Mouse (Mus musculus): ENCODE results near the gene Comt. TPM values are rescaled to one million over a fixed set of nuclear protein-coding genes. Genes with fewer than 3 reads are reported as not detected.

Comt gene
- total and polyA plus RNA-seq, 3 experiments: 139 to 208 (median 150) TPM

DNA sequence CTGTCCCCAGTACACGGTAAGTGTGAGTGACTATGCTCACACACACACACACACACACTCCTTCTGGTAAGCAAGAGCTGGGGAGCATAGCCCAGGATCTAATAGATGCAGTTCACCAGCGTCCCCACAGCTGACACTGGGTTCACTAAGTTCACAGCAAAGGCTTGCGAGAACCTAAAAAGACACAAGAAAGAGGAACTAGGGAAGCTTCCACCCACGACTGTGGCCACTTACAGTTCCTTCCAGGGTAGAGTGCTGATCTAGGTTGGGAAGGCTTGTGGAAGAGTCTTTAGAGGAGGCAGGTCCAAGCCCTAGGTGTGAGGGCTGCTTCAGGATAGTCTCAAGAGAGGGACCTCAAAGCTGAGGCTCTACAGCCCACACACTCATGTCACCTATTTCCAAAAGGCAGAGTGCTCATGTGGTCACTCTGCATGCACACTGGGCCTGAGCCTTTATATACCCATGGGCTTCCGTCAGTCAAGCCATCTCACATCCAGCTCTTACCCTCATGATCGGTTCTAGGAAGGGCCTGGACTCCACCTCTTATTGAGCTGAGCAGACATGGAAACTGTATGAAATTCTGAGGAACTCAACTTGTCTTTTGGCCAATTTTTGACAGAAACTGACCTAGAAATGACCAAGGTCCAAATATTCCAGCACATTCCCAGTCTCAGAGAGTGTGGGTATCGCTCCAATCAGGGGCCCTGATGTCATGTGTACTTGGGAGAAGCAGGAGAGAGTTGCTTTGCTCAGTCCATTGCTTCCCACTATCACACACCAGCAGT lies 13.4 kb downstream of the Comt start:
- intact Hi-C loops (cut with DNase I): no loop called here
- no peak overlapping the region for H3K9ac ChIP-seq (ENCODE audit: low read depth, low read length)
- H3K4me3 ChIP-seq: no peak overlapping the region
- no peaks in the 10 kb centered on the region for H3K79me2 ChIP-seq (replicated peaks; ENCODE audit: control insufficient read depth, insufficient read depth, low read length)
- DNase-seq: peak in 1 of 2 experiments; percentile 42
- peaks cover 11% of the 10 kb centered on the region for H3K36me3 ChIP-seq (ENCODE audit: control insufficient read depth, insufficient read depth, low read length)
- 76% methylated on average over 7 of the region's 7 CpGs for WGBS
- peak overlapping the region; percentile 76 for H3K27ac ChIP-seq
- no peaks in the 10 kb centered on the region for H3K27me3 ChIP-seq (ENCODE audit: control insufficient read depth, insufficient read depth, low read length)
- H3K4me1 ChIP-seq (ENCODE audit: control insufficient read depth, insufficient read depth, low read length): peaks cover 23% of the 10 kb centered on the region
- TF ChIP-seq EP300 (IDR thresholded peaks at IDR 0.05; ENCODE audit: insufficient read depth, low read depth, low read length) (no peak), CTCF (IDR thresholded peaks at IDR 0.05) (no peak), POLR2A (IDR thresholded peaks at IDR 0.05; ENCODE audit: insufficient read depth, low read depth, low read length) (no peak)

DNA sequence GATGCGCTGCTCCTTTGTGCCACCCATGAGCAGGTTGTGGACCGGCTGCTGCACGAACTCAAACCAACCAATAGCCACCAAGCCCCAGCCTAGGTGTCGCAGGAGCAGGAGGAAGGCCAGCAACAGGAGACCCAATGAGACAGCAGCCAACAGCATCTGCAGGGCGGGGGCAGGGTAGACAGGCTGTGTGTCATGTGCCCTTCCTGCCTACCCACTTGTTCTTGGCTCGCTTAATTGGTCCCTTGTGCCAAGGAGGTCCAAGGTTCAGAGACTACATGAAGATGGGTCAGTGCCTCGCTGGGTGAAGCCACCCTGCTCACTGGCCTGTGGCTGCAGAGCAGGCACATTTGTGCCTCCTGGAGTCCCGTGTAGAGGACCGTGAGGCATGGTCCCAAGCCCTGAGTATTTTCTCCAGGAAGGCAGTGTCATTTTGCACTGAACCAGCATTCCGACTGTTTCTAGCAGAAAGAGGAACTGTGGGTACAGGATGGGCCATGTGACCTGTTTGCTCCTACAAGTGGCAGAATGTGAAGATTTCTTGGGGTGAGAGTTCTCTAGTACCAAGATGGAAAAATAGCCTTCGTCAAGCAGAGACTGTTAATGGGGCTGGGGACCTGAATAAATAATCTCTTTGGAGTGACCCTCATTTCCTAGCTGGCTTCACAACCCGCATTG lies 14.7 kb downstream of the Comt start:
- H3K4me3 ChIP-seq: no peak overlapping the region
- TF ChIP-seq CTCF (IDR thresholded peaks at IDR 0.05) (no peak), EP300 (IDR thresholded peaks at IDR 0.05; ENCODE audit: insufficient read depth, low read depth, low read length) (peak; percentile 97), POLR2A (IDR thresholded peaks at IDR 0.05; ENCODE audit: insufficient read depth, low read depth, low read length) (peak; percentile 52)
- H3K79me2 ChIP-seq (replicated peaks; ENCODE audit: control insufficient read depth, insufficient read depth, low read length): no peaks in the 10 kb centered on the region
- H3K9ac ChIP-seq (ENCODE audit: low read depth, low read length): no peak overlapping the region
- peak; percentile 71 to 87 for DNase-seq
- H3K27ac ChIP-seq: peak overlapping the region; percentile 76
- intact Hi-C loops (cut with DNase I): no loop called here
- WGBS: 56% methylated on average over 12 of the region's 12 CpGs
- peaks cover 11% of the 10 kb centered on the region for H3K36me3 ChIP-seq (ENCODE audit: control insufficient read depth, insufficient read depth, low read length)
- no peaks in the 10 kb centered on the region for H3K27me3 ChIP-seq (ENCODE audit: control insufficient read depth, insufficient read depth, low read length)
- peaks cover 28% of the 10 kb centered on the region for H3K4me1 ChIP-seq (ENCODE audit: control insufficient read depth, insufficient read depth, low read length)

GRCm38 (mm10) chr16:18411026-18411649 lies 15.5 kb downstream of the Comt start:
- Histone ChIP-seq H3K4me1 (ENCODE audit: control insufficient read depth, insufficient read depth, low read length) (peaks cover 23% of the 10 kb centered on the region), H3K36me3 (ENCODE audit: control insufficient read depth, insufficient read depth, low read length) (peaks cover 8% of the 10 kb centered on the region), H3K79me2 (replicated peaks; ENCODE audit: control insufficient read depth, insufficient read depth, low read length) (no peaks in the 10 kb centered on the region), H3K27me3 (ENCODE audit: control insufficient read depth, insufficient read depth, low read length) (no peaks in the 10 kb centered on the region), H3K27ac (peak overlapping the region; percentile 76), H3K9ac (ENCODE audit: low read depth, low read length) (no peak overlapping the region), H3K4me3 (no peak overlapping the region)
- WGBS: 78% methylated on average over 13 of the region's 13 CpGs
- DNase-seq: no peak
- intact Hi-C loops (cut with DNase I): no loop called here
- TF ChIP-seq CTCF (IDR thresholded peaks at IDR 0.05): no peak
- no peak for TF ChIP-seq EP300 (IDR thresholded peaks at IDR 0.05; ENCODE audit: insufficient read depth, low read depth, low read length)
- TF ChIP-seq POLR2A (IDR thresholded peaks at IDR 0.05; ENCODE audit: insufficient read depth, low read depth, low read length): no peak

DNA sequence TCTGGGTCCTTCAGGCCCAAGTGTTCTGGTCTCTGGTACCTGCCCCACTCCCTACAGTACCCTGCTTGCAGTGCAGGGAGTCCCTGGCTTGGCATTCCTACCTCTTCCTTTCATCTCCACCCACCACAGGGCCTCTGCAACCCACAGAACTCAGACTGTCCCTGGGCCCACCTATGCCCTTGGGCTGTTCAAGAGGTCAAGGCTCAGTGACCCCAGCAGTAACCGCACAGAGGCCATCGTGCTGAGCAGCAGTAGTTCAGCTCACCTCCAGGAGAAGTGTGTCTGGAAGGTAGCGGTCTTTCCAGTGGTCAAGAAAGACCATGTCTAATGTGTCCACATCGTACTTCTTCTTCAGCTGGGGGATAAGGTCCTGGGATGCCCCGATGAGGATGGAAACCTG lies 16.2 kb downstream of the Comt start:
- peaks cover 20% of the 10 kb centered on the region for H3K4me1 ChIP-seq (ENCODE audit: control insufficient read depth, insufficient read depth, low read length)
- peaks cover 5% of the 10 kb centered on the region; the same call in 1 of the 2 replicates for H3K36me3 ChIP-seq (ENCODE audit: control insufficient read depth, insufficient read depth, low read length)
- intact Hi-C loops (cut with DNase I): no loop called here
- WGBS: 86% methylated on average over 5 of the region's 5 CpGs
- no peaks in the 10 kb centered on the region for H3K79me2 ChIP-seq (replicated peaks; ENCODE audit: control insufficient read depth, insufficient read depth, low read length)
- no peak for DNase-seq
- TF ChIP-seq CTCF (IDR thresholded peaks at IDR 0.05) (no peak), POLR2A (IDR thresholded peaks at IDR 0.05; ENCODE audit: insufficient read depth, low read depth, low read length) (no peak), EP300 (IDR thresholded peaks at IDR 0.05; ENCODE audit: insufficient read depth, low read depth, low read length) (no peak)
- H3K4me3 ChIP-seq: no peak overlapping the region
- H3K27ac ChIP-seq: no peak overlapping the region; the same call in 1 of the 2 replicates
- H3K27me3 ChIP-seq (ENCODE audit: control insufficient read depth, insufficient read depth, low read length): no peaks in the 10 kb centered on the region
- no peak overlapping the region for H3K9ac ChIP-seq (ENCODE audit: low read depth, low read length)

DNA sequence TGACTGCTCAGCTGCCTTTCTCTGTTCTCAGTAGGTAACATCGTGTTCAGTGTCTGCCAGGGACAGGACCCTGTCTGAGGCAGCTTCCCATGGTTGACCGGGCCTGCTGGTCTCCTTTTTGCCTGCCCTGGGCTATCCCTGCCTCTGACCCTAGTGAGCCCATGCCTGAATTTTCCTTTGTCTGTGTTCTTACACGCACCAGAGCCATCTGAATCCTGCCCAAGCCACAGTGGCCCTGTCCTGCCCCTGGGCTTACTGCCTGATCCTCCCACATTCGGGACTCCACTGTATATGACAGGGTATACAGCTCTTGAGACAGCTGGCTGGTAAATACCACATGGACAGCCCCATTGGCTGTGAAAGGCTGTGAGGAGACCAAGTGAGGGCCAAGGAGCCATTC lies 16.9 kb downstream of the Comt start:
- Histone ChIP-seq H3K27me3 (ENCODE audit: control insufficient read depth, insufficient read depth, low read length) (no peaks in the 10 kb centered on the region), H3K4me3 (no peak overlapping the region), H3K79me2 (replicated peaks; ENCODE audit: control insufficient read depth, insufficient read depth, low read length) (no peaks in the 10 kb centered on the region), H3K9ac (ENCODE audit: low read depth, low read length) (no peak overlapping the region), H3K4me1 (ENCODE audit: control insufficient read depth, insufficient read depth, low read length) (peaks cover 19% of the 10 kb centered on the region), H3K36me3 (ENCODE audit: control insufficient read depth, insufficient read depth, low read length) (peaks cover 5% of the 10 kb centered on the region; the same call in 1 of the 2 replicates), H3K27ac (no peak overlapping the region; the same call in 1 of the 2 replicates)
- intact Hi-C loops (cut with DNase I): no loop called here
- WGBS: 77% methylated on average over 4 of the region's 4 CpGs
- TF ChIP-seq CTCF (IDR thresholded peaks at IDR 0.05): no peak
- DNase-seq: no peak

Data from heart, adult 2 months (tissue).